Mouse (Mus musculus) lung, postnatal 10 days (tissue): ENCODE results near the gene Cyp4f17.
"Not testable (repeated sequence)": the region's sequence is repeated elsewhere in the genome, so short reads cannot be mapped to it uniquely, and the experiment has no call there.

ENCODE experiments used
- DNase-seq: peaks from one replicate; pipeline ENCODE4 v3.0.0; 2021

The Cyp4f17 gene

DNA sequence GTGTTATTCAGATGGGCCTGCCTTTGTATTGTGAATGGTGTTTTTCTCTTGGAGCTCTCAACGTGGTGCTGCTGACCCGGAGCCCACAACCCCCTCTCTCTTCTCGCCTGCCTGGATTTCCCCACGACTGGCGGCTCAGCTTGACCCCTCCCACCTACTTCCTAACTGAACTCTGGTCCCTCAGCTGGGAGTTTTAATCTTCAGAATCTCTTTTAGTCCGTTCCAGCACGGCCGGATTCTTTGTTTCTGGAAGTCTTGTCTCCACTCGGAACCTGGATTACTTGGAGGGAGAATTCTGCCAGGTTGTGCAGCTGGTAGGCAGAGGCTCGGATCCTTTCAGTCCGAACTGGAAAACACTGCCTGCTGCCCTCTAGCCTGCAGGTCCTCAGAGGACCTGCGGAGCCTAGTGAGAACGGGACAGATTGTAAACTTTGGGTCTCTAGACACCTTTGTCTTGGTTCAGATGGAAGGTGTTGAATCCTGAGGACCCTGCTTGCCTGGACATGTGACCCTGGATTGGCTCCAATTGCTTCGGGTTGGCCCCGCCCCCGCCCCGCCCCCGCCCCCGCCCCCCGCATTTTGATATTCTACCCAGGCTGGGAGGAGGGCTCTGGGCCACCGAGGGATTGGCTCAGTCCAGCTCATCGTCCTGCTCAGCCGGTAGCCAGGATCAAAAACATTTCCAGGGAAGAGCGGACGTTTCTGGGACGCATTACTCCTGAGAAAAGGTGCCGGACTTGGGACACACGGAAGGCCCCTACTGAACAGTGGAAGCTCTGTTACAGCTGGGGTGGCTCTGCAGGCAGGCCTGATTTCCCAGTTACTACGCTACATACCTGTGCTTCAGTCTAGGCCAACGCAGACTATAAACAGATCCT is at the start of gene Cyp4f17:
Gene Cyp4f17, plus strand, starts transcription at position 200 of the 878 bp plus-strand sequence.
- peak; percentile 46 for DNase-seq

DNA sequence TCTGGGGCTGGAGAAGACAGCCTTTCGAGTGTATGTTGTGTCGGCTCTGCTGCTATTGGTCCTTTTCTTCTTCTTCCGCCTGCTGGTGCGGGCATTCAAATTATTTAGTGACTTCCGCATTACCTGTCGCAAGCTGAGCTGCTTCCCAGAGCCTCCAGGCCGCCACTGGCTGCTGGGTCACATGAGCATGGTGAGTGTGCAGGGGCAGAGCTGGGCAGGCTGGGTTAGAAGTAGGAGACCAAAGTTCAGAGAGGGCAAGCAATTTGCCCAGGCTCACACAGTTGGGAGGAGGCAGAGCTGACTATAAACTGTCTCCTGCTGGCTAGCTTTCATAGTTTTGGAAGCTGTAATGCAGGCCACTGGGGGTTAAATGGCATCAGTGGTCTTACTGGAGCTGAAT is 37.4 kb upstream of the Cyp4f17 start:
- DNase-seq: no peak

DNA sequence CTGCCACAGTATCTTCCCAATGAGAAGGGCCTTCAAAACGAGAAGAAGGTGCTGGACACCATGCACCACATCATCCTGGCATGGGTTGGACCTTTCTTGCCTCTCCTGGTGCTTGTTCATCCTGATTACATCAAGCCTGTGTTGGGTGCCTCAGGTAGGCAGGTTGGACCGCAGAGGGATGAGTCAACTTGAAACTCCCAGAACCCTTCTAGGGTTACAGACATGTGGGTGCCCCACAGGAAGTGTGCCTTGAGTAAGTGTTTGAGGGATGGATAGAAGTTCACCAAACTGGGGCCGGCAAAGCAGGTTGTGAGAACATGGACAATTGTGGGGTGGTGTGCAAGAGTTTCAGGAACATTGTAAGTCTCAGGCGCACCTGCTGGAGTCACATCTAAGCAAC is 35.1 kb upstream of the Cyp4f17 start:
- no peak for DNase-seq

DNA sequence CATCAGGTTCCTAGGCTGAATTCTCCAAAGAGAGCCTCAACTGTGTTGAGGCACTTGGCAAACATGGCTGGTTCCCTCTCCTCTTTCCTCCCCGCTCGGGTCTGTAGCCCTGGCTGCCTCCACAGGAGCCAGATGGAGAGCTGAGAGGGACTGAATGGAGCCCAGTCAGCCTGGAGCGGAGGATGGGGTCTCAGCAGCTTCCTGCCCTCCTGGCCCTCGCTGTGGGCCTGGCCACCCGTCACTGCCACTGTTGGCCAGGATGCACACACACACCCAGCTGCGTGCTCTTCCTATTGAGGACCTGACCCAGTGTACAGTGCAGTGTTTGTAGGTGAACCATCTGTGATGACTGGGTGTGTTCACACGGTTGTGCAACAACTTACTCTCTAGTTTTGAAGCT is 33.7 kb upstream of the Cyp4f17 start:
- no peak for DNase-seq

DNA sequence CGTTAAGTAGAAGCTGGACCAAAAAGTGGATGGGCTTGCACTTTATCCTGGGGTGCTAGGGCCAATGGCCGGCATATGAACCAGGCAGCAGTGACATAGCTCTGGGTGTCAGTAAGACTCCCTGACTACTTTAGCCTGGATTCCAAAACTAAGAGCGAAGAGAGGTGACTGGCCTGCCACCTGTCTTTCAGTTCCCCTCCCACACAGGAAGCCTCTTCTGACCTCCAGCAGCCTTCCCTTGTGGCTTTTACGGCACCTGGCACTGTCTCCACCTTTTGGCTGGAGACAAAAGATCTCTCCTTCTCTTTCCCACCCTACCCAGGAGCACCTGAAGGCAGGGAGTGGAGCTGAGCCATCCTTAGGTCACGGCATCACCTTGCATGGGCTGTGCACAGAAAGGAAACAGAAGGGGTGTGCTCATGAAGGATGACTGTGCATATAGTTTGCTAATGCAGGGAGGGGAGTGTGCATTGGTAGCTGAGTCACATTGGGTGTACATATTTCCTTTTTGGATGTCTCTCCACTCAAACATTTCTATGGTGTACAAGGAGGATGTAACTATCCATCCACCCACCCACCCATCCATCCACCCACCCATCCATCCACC is 30.8 kb upstream of the Cyp4f17 start:
- no peak for DNase-seq

DNA sequence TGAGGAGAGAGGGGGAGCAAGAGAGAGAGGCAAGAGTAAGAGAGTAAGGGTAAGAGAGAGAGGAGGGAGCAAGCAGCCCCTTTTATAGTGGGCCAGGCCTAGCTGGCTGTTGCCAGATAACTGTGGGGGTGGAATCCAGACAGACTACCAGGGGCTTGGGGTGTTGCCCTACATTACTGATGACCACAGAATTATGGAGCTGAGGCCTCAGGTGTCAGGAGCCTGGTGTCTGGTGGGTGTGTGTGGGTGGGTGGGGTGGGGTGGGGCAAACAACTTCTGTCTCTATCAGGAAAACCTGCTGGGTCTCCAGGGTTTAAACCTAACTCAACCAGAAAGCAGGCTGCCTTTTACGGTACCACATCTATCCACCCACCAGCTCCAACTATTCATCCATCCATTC is 28.6 kb upstream of the Cyp4f17 start:
- no peak for DNase-seq

DNA sequence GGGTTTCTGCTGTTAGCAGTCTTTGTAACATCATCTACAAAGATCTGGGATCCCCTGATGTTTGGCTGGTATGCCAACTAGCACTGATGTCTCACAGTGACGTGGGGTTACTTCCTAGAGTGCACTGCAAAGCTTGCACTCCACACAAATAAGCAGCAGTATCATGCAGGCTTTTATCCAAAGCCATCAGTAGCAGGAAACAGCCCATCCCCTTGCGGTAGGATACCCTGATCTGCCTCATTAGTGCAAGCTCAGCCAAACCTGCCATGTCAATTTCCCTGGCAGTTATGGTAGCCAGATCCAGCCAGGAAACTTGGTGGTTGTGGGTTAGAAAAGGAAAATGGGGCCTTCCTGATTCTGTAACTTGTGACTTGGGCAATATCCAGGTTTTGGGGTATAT is 27.1 kb upstream of the Cyp4f17 start:
- DNase-seq: no peak

DNA sequence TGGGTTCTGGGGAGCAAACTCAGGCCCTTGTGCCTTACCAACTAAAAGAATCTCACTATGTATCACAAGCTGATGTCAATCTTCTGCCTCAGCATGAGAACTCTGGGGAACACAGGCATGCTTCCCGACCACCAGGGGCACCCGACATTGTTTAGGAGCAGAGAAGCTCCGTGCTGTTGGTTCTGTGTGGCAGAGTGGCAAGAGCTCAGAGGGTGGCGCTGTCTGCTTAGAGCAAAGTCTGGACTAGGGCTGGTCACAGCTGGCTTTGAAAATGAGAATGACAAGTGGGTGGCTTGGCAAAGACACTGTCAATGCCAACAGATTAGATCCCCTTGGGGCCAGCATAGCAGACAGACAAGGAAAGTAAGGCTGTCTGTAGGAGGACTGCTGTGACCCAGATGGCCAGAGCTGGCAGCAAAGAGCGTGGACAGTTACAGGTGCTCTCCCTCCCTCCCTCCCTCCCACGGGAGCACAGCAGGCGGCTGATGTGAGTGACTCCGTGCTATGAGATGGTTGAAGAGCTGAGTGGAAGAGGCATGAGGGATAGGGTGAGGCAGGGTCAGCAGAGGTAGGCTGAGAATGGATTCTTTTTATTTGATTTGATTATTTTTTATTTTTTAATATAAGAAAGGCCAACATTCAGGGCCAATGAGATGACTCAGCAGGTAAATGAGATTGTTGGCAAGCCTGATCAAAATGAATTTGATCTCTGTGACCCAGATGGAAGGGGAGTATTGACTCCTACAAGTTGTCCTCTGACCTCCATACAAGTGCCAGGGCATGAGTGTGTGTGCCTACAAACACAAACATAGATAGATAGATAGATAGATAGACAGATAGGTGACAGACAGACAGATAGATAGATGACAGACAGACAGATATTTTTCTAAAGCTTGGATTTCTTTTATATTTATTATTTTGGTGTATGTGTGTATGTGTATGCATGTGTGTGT is 26.0 kb upstream of the Cyp4f17 start:
- peak; percentile 32 for DNase-seq

DNA sequence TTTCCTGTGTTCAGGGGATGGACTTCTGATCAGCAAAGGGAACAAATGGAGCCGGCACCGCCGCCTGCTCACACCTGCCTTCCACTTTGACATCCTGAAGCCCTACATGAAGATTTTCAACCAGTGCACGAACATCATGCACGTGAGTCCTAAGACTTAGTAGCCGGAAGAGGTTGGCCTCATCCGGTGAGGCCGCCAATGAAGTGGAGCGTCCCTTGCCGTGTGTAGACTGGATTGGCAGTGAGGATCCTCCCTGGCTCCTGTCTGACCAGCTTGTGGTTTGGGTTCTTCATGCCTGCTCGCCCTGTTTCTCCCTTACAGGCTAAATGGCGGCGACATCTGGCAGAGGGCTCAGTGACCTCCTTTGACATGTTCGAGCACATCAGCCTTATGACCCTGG is 24.1 kb upstream of the Cyp4f17 start:
- DNase-seq: no peak

DNA sequence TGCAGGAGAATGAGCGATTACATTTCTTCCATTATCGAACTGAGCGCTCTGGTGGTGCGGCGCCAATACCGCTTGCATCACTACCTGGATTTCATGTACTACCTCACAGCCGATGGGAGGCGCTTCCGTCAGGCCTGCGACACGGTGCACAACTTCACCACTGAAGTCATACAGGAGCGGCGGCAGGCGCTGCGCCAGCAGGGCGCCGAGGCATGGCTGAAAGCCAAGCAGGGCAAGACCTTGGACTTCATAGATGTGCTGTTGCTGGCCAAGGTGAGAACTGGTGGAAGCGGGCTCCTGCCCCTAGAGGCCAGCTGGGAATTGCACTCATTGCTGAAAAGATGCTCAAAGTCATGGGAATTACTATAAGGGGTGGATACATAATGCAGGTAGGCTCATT is 22.6 kb upstream of the Cyp4f17 start:
- DNase-seq: peak; percentile 83

DNA sequence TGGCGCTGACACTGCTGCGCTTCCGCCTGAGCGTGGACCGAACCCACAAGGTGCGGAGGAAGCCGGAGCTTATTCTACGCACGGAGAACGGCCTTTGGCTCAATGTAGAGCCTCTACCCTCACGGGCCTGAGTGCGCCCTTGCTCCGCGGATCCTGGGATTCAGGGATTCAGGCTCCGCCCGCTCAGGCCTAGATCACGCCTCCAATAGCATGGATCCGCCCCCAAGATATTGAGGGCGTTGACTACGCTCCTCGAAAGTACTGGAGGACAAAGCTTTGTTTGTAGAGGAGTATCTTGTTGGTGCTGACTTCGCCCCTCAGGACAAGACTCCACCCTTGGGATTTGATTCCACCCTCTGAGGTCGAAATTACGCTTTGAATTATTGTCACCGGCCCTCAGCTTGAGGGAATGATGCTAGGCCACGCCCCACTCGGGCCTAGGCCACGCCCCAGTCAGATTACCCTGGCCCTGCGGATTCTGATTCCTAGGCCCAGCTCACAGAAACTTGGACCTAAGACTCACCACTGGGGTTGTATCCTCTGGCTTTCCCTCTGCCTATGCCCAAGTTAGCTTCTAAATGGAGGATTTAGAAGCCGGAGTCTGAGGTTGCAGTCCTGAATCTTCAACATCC is 13.4 kb upstream of the Cyp4f17 start:
- peak; percentile 65 for DNase-seq

DNA sequence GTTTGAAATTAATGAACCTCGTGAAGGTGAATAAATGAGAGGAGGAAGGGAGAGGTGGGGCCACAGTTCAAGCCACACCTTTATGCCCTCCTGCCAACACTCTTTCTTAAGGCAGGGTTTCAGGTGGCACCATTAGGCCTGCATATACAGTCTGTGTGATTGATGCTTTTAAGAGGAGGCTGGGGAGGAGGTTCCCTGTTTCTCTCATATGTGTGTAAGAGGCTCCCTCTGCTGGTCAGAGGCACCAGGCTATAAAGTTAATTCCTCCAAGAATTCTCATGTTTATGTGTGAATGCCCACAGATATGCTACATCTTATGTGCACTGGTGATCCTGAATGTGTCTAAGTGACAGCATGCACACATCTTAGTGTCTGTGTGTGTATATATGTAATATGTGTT is 11.2 kb upstream of the Cyp4f17 start:
- DNase-seq: peak; percentile 83

DNA sequence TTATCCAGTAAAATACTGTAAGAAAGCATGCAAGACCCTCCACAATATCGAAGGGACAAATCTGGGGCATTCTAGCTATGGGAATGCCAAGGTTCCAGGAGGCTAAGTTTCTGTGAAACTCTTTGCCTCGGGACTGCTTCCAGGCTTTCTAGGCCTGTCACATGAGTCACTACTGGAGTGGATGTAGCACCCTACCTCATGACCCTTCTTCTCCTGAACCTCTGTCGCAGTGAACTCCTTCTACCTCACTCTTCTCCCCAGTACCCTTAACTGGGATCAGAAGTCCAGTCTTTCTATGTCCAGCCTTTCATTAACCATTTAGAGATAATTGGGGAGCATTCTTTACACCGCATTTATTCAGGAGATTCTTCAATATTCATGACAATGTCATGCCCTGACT is 5.3 kb upstream of the Cyp4f17 start:
- not testable (repeated sequence) for DNase-seq

DNA sequence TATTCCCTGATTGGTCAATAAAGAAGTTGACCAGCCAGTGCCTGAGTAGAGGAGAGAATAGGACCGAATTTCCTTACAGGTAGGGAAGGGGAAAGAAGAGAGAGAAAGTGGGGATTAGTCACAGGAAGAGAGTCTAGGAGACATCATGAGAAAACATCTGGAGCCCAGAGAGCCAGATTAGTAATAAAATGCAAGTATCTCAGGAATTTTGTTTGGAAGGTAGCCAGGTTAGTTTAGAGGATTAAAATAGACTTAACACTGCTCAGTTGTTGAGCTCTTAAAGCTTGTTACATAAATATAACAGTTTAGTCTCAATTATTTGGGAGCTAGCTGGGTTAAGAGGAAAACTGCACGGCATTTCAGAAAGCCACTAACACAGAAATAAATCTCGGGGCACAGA is 4.8 kb upstream of the Cyp4f17 start:
- DNase-seq: no peak

DNA sequence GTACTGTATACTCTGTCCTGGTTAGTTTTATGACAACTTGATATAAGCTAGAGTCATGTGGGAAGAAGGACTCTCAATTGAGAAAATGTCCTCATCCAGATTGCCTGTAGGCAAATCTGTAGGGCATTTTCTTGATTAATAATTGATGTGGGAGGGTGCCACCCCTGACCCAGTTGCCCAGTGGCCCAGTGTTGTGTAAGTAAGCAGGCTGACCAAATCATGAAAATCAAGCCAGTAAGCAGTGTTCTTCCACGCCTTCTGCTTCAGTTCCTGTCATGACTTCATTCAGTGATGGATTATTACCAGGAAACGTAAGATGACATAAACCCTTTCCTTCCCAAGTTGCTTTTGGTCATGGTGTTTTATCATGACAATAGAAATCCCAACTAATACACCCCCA is 2.7 kb upstream of the Cyp4f17 start:
- DNase-seq: no peak

DNA sequence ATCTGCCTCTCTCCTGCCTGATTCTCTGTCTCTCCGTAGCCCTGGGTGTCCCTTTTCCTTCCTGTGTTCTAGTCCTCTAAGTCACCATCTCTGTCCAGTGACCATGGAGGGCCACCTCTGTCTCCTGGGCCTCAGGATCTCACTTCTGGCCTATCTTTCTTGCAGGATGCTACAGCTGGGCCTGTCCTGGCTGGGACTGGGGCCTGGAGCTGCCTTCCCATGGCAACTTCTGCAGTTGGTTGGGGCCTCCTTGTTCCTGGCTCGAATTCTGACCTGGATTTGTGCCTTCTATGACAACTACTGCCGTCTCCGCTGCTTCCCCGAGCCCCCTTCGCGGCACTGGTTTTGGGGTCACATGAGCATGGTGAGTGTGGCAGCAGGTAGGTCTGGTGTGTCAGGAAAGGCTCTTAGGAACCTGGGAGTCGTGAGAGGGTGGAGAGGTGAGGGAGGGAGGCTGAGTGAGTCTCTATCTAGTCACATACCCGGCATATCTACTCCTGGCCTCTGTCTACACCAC is 937 bp downstream of the Cyp4f17 start:
- peak; percentile 11 for DNase-seq

DNA sequence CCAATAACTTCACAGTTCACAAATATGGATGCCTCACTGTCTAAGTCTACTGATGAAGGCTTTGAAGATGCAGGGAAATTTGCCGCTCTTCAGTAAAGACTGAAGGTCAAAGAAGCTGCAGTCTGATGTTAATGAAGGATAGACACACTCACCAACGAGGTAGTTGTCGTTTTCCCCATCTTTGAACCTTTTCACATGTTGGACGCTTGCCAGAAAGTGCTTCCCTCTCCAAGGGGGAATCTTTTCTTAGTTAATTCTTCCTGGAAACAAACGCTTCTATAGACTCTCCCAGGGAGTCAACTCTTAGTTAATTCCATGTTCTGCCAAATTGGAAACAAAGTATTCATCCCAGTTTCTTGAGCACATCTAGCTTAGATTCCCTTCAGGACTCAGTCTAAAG is 10.3 kb downstream of the Cyp4f17 start:
- DNase-seq: no peak

DNA sequence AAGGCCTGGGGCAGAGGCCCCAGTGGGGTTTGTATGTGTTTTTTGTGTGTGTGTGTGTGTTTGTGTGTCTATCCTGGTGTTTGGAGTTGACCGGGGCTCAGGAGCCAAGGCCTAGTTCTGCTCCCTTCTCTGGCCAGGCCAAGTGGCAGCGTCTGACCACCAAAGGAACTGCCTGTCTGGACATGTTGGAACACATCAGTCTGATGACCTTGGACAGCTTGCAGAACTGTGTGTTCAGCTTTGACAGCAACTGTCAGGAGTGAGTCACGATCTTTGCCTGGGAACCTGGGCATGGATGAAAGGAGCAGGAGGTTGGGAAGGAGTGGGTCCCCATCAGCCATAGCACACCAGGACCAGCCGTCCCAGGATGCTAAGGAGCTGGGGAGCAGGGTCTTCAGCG is 16.1 kb downstream of the Cyp4f17 start:
- no peak for DNase-seq

DNA sequence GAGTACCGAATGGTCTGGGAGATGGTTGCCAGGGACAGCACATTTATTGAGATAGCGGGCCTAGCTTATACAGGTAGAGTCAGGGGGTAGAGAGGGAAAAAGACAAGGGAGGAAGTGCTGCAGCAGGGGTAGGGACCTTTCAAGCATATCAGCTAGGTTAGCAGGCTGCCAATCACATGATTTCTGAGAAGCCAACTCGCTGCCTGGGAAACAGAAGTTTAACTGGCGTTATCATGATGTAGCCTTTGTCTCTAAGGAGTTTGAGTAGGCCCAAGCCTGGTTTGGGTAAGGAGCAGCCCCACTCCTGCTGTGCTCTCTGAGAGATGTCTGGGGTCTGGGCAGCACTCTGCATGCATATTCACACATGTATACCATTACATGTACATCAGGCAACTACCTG is 16.5 kb downstream of the Cyp4f17 start:
- no peak for DNase-seq

DNA sequence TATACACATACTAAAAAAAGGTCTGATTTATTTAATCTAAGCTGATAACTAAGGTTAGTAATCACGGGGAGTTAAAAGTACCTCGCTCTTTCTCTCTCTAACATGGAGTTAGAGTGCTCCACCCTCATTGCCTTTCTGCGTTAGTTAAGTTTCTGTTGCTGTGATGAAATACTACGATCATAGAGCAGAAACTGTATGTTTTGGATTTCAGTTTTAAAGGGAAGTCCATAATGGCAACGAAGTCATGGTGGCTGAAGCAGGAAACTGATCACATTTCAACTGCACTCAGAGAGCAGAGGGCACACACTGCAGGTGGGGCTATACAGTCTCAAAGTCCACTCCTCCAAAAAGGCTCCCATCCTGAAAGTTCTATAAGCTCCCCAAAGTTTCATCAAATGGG is 17.0 kb downstream of the Cyp4f17 start:
- DNase-seq: no peak

DNA sequence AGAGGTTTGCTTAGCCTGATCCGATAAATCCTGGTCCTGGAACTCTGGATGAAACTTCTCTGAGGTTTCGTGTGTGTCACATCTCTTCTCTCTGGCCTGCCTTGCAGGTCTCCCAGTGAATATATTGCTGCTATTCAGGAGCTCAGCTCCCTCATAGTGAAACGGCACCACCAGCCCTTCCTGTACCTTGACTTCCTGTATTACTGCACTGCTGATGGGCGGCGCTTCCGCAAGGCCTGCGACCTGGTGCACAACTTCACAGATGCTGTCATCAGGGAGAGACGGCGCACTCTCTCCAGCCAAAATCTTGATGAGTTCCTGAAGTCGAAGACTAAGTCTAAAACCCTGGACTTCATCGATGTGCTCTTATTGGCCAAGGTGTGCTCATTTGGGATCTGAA is 18.0 kb downstream of the Cyp4f17 start:
- no peak for DNase-seq

DNA sequence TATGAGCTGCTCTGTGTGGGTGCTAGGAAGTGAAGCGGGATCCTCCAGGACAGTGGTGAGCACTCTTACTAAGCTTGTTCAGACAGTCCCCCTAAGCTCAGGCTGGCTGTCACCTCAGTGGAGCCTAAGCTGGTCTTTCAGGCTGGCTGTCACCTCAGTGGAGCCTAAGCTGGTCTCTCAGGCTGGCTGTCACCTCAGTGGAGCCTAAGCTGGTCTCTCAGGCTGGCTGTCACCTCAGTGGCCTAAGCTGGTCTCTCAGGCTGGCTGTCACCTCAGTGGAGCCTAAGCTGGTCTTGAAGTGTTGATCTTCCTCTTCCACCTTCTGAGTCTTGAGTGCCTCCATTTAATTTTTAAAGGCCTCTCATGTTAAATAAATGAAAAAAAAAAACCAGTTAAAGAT is 20.5 kb downstream of the Cyp4f17 start:
- not testable (repeated sequence) for DNase-seq

DNA sequence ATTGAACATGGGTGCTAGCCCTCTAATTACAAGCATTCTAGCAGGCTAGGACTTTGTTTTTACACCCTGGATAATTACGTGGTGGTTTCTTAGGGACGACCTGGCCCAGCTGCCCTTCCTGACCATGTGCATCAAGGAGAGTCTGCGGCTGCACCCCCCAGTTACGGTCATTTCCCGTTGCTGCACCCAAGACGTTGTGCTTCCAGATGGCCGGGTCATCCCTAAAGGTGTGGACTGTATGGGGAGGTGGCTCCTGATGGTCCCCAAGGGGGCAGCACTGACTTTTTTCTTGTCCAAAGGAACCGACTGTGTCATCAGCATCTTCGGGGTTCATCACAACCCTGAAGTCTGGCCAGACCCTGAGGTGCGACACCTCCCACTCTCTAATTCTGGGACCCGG is 21.9 kb downstream of the Cyp4f17 start:
- DNase-seq: no peak
